Mouse (Mus musculus) forebrain, embryonic 14.5 days (tissue): ENCODE data around the gene Kifc5b. TPM values are rescaled to one million over a fixed set of nuclear protein-coding genes. Genes with fewer than 3 reads are reported as not detected.

ENCODE experiments used
- ATAC-seq: fragments of 200-750 bp; cut with Nextera tagmentation; 2 replicates; pipeline ENCODE4 v1.8.0; 2017; ENCODE audit warnings: mild to moderate bottlenecking, moderate library complexity
- DNase-seq: peaks from one replicate; pipeline ENCODE4 v3.0.0-alpha.2; 2015; ENCODE audit warnings: low spot score
- H3K27ac ChIP-seq: fragments of 300-500 bp; sonication (generic); 2 replicates; pipeline ENCODE4 v1.5.1; 2014; ENCODE audit warnings: low read depth, mild to moderate bottlenecking, control low read depth, low read length, moderate library complexity
- H3K27me3 ChIP-seq: fragments of 300-500 bp; sonication (generic); replicated peaks from 2 replicates; pipeline ENCODE4 v1.6.1; 2014; ENCODE audit warnings: low read length, control low read depth, mixed read lengths; ENCODE audit not compliant: control insufficient read depth, insufficient read depth
- H3K36me3 ChIP-seq: fragments of 300-500 bp; sonication (generic); 2 replicates; pipeline ENCODE4 v1.6.1; 2014; ENCODE audit warnings: low read length, control low read depth; ENCODE audit not compliant: control insufficient read depth, insufficient read depth
- H3K4me1 ChIP-seq: fragments of 300-500 bp; sonication (generic); 2 replicates; pipeline ENCODE4 v1.6.1; 2014; ENCODE audit warnings: antibody characterized with exemption, low read length, control low read depth; ENCODE audit not compliant: control insufficient read depth, insufficient read depth
- H3K4me2 ChIP-seq: fragments of 300-500 bp; sonication (generic); 2 replicates; pipeline ENCODE4 v1.6.1; 2014; ENCODE audit warnings: mild to moderate bottlenecking, control low read depth, low read length
- H3K4me3 ChIP-seq: fragments of 300-500 bp; sonication (generic); 2 replicates; pipeline ENCODE4 v1.5.1; 2014; ENCODE audit warnings: low read depth, low read length, control low read depth
- H3K9ac ChIP-seq: fragments of 300-500 bp; sonication (generic); 2 replicates; pipeline ENCODE4 v1.6.1; 2014; ENCODE audit warnings: mild to moderate bottlenecking, low read length, control low read depth, moderate library complexity
- H3K9me3 ChIP-seq: fragments of 300-500 bp; sonication (generic); replicated peaks from 2 replicates; pipeline ENCODE4 v1.6.1; 2016; ENCODE audit warnings: low read length, control low read depth, mixed read lengths; ENCODE audit not compliant: control insufficient read depth
- WGBS: fragments of 180-500 bp; shearing (Covaris S2); extraction: QIAGEN DNeasy Blood & Tissue Kit; methylation state at CpG from one replicate; pipeline ENCODE4 v1.1.7; 2014; 5-methylcytosine and 5-hydroxymethylcytosine counted together
- polyA plus RNA-seq: library from polyadenylated mRNA; unstranded; fragments of >200 nt; fragmentation: Nextera tagmentation; extraction: Ambion mirVana; gene quantifications from 2 replicates; pipeline ENCODE4 v1.2.1, GENCODE M21; 2014

Gene Kifc5b
- polyA plus RNA-seq, 1 experiment from 2014 or later = 2.4 TPM

DNA sequence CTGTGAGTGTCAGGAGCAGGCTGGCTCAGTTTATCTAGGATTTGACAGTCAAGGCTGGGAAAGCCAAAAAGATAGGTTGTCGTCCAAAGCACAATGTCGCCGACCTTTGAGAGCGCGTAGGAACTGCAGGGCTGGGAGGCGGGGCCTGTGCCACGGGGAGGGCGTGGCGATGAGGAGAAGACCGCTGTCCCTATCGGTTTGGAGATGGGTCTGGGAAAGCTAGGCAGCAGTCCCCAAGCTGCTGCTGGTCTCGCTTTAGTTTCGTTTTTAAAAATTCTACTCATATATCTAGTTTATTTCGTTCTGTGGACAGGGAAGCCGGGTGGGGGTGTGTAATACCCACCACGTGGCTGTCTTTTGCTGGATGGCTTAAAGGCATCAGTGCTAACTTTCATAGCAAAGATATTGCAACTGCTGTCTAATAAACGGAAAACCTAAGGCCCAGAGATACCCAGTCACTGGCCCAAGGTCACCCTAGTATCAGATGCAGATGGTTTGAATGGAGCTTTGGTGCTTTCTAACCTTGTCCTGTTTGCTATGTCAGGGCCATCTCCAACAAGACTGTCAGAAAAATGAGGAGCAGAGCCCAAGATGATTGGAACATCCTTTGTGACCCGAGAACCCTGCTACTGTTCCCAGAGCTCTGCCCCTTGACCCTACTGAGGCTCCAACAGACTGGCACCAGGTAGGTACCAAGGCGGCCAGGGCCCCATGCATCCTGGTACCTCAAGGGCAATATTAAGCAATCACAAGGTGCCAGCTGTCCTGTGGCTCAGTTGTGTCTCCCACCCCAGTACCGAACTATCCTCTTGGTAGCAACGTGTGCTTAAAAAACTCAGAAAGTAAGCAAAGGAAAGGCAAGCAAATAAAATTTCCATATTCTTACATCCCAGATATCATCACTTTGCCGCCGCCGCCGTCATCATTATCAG lies 31.6 kb upstream of the Kifc5b start:
- Histone ChIP-seq H3K9ac (peak overlapping the region; percentile 48), H3K4me1 (peaks cover 14% of the 10 kb centered on the region), H3K36me3 (no peaks in the 10 kb centered on the region), H3K9me3 (no peaks in the 10 kb centered on the region; the same call in 1 of the 2 replicates), H3K4me3 (peak overlapping the region; percentile 31), H3K27ac (no peak overlapping the region), H3K27me3 (peaks cover 9% of the 10 kb centered on the region; the same call in 1 of the 2 replicates), H3K4me2 (peak overlapping the region; percentile 69)
- ATAC-seq (peak; percentile 41; the same call in 1 of the 2 replicates), DNase-seq (peak; percentile 70)
- 25% methylated on average over 25 of the region's 25 CpGs for WGBS

DNA sequence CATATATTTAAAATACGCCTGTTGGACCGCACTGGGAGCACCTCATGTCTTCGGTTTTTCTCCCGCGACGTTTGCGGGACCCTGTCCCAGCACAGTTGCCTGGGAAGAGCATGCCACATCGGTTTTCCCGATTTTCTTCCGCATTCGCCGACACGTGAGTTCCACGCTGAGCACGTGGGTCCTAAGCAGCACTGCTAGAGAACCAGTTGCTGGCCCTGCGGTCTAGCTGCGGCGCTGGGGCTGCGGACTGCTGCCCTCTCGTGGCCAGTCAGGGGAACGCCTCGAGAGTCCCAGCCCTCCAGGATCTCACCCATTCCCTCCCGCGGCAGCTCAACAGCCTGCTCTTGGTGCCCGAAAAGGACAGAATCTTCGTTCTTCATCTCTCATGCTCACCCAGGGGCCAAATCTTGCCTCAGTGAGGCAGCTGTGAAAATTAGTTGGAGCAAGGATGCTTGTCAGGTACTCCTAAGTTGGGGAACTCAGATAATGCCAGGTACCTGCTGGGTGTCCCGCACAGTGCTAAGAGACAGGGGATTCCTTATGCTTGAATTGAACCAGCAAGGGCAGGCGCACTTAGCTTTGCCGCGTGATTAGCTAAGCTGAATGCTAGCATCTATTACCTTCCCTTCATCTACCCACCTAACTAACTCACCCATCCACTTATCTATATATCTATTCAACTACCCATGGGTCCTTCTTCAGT lies 30.7 kb upstream of the Kifc5b start:
- Histone ChIP-seq H3K9ac (peak overlapping the region; percentile 48; the same call in 1 of the 2 replicates), H3K27me3 (peaks cover 9% of the 10 kb centered on the region; the same call in 1 of the 2 replicates), H3K36me3 (no peaks in the 10 kb centered on the region), H3K4me3 (peak overlapping the region; percentile 31), H3K4me1 (peaks cover 14% of the 10 kb centered on the region), H3K27ac (no peak overlapping the region), H3K9me3 (no peaks in the 10 kb centered on the region), H3K4me2 (peak overlapping the region; percentile 69)
- WGBS = 10% methylated on average over 30 of the region's 30 CpGs
- peak; percentile 94 for ATAC-seq
- DNase-seq = peak; percentile 93

DNA sequence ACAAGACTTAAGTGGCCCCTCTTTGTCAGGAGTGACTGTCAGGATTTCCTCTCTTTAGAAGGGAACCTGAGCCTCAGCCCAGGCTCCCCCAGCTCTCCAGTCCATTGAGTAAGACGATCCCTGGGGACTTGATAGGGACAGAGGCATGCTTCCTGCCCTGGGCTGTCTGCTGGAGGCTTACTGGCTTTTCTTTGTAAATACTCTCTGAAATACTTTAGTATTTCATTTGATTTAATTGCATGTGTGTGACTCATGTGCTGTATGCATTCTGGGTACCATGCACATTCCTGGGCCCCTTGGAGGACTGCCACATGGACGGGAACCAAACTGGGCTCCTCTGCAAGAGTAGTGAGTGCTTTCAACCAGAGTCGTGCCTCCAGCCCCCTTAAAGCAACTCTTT lies 29.0 kb upstream of the Kifc5b start:
- H3K4me2 ChIP-seq = no peak overlapping the region
- no peak for DNase-seq
- no peak overlapping the region for H3K4me3 ChIP-seq
- no peak overlapping the region for H3K27ac ChIP-seq
- no peak overlapping the region for H3K9ac ChIP-seq
- H3K4me1 ChIP-seq = peaks cover 21% of the 10 kb centered on the region
- no peak for ATAC-seq
- peaks cover 9% of the 10 kb centered on the region; the same call in 1 of the 2 replicates for H3K27me3 ChIP-seq
- H3K9me3 ChIP-seq = no peaks in the 10 kb centered on the region
- WGBS = 30% methylated on average over 3 of the region's 3 CpGs
- H3K36me3 ChIP-seq = no peaks in the 10 kb centered on the region

DNA sequence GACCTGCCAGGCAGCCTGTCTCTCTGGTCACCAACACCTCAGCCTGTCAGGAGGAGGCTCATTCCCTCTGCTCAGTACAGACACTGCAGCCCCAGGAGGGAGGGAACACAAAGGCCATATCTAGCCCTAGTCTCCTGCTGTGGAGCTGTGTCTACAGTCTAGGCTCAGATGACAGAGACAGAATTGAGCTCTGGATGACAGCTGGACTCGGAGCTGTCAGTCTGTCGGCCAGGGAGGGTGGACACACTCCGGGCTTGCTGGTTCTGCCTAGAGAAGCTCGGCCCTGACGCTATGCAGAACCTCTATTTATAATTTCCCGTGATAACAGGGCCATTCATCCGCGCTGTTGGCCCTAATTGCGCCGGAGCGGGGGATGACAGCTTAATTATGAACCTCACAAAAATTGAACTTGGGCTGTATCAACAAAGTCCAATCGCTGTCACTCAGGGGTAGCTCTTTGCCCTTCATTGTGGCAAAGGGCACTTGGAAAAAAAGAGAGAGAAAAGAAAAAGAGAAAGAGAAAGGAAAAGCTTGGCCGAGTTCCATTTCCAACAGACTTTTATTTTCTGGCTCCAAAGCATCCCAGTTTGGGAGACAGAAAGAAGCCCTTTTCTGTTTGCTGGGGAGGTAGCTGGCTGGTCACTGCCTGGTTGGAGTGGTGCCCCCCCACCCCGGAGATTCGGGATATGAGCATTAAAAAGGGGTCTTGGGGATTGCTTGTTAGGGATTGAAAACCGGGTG lies 24.1 kb upstream of the Kifc5b start:
- DNase-seq = peak; percentile 56
- Histone ChIP-seq H3K9ac (peak overlapping the region; percentile 43; the same call in 1 of the 2 replicates), H3K27me3 (peaks cover 8% of the 10 kb centered on the region; the same call in 1 of the 2 replicates), H3K4me1 (peaks cover 16% of the 10 kb centered on the region), H3K4me3 (no peak overlapping the region), H3K4me2 (peak overlapping the region; percentile 18; the same call in 1 of the 2 replicates), H3K9me3 (no peaks in the 10 kb centered on the region), H3K27ac (peak overlapping the region; percentile 53), H3K36me3 (no peaks in the 10 kb centered on the region)
- 20% methylated on average over 16 of the region's 16 CpGs for WGBS
- ATAC-seq = peak; percentile 65

DNA sequence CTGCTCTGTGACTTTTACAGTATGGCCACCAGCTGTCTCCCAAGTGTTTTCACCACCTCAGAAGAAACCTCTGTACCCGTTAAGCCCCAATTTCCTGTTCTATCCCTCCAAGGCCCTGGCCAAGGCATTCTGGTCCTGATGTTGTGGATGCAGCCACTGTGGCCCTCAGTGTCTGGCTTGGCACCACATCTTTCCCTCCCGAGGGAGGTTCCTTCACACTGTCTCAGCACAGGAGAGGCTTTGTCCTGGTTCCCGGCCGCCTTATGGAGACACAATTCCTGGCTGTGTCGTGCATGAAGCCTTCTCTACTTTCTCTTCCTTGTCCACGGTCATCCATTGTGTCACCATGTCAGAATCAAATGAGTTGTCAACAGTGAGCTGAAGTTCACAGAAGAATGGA lies 23.4 kb upstream of the Kifc5b start:
- no peaks in the 10 kb centered on the region for H3K9me3 ChIP-seq
- ATAC-seq = no peak
- peak overlapping the region; percentile 6 for H3K9ac ChIP-seq
- peaks cover 6% of the 10 kb centered on the region; the same call in 1 of the 2 replicates for H3K27me3 ChIP-seq
- H3K36me3 ChIP-seq = no peaks in the 10 kb centered on the region
- WGBS = 55% methylated on average over 6 of the region's 6 CpGs
- no peak overlapping the region for H3K4me3 ChIP-seq
- H3K4me1 ChIP-seq = peaks cover 16% of the 10 kb centered on the region
- no peak overlapping the region for H3K4me2 ChIP-seq
- DNase-seq = no peak
- peak overlapping the region; percentile 23; the same call in 1 of the 2 replicates for H3K27ac ChIP-seq

DNA sequence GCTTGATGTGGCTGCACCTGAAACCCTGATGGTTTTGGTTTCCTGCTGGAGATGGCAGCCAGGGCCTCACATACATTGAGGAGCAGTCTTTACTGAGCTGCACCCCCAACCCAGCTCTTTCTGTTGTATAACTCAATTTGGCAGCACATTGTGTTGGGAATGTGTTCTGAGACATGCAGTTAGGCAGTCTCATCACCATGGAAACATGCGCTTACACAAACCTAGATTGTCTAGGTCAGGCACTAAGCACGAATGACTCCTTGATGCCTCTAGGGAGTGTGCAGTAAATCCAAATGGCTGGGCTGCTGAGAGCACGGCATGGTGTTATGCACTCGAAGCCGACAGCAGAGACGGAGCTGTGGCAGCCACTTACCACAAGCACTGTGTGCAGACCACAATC lies 22.5 kb upstream of the Kifc5b start:
- DNase-seq = peak; percentile 22
- no peak overlapping the region for H3K27ac ChIP-seq
- no peak overlapping the region for H3K4me2 ChIP-seq
- no peak overlapping the region for H3K9ac ChIP-seq
- ATAC-seq = no peak
- WGBS = 80% methylated on average over 6 of the region's 6 CpGs
- no peak overlapping the region for H3K4me3 ChIP-seq
- 0 out of 2 replicates have a peak, but pooled peaks cover 4% of the 10 kb centered on the region for H3K27me3 ChIP-seq
- H3K36me3 ChIP-seq = no peaks in the 10 kb centered on the region
- no peaks in the 10 kb centered on the region for H3K9me3 ChIP-seq
- H3K4me1 ChIP-seq = peaks cover 16% of the 10 kb centered on the region

DNA sequence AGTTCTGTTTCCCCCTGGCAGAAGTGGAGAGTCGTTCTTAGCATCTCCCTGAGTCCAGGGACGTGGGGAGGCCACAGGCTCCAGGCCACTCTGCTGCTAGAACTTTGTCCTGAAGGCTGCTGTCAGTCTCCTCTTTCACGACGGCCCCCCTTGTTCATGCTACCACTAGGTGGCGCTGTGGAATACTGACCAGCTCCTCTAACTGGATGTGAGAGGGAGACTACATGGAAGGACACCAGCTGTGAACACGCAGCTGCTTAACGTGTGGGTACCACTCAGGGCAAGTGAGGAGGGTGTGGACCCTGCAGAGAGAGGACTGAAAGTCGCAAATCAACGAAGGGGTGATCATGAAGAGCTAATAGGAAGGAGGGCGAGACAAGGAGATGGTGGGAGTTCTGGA lies 21.3 kb upstream of the Kifc5b start:
- Histone ChIP-seq H3K4me3 (no peak overlapping the region), H3K27me3 (0 out of 2 replicates have a peak, but pooled peaks cover 4% of the 10 kb centered on the region), H3K4me1 (peaks cover 16% of the 10 kb centered on the region), H3K4me2 (no peak overlapping the region), H3K9me3 (no peaks in the 10 kb centered on the region), H3K36me3 (no peaks in the 10 kb centered on the region), H3K9ac (no peak overlapping the region), H3K27ac (no peak overlapping the region)
- ATAC-seq (no peak), DNase-seq (peak; percentile 59)
- 11% methylated on average over 10 of the region's 10 CpGs for WGBS

DNA sequence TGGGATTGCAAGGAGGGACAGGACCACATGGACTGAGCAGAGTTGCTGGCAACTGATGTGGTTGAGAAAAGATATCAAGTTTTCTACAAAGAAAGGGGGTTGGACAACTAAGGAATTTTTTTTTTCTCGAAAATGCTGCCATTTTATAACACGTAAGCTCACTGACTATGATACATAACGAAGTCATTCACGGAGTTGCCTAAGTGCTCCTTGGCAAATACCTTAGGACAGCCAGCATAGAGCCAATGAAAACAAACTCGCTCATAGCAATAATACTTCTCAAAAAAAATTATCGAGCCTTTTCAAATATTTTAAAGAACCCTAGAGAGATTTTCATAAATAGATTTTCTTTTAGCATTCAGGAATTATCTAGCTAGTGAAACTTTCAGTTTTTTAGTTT lies 16.0 kb upstream of the Kifc5b start:
- H3K4me3 ChIP-seq = no peak overlapping the region
- H3K9ac ChIP-seq = no peak overlapping the region
- no peaks in the 10 kb centered on the region for H3K36me3 ChIP-seq
- DNase-seq (no peak), ATAC-seq (no peak)
- 0 out of 2 replicates have a peak, but pooled peaks cover 4% of the 10 kb centered on the region for H3K27me3 ChIP-seq
- no peak overlapping the region for H3K27ac ChIP-seq
- WGBS = 82% methylated on average over 6 of the region's 6 CpGs
- no peaks in the 10 kb centered on the region for H3K9me3 ChIP-seq
- no peak overlapping the region for H3K4me2 ChIP-seq
- no peaks in the 10 kb centered on the region for H3K4me1 ChIP-seq
